Mouse (Mus musculus) embryonic facial prominence, embryonic 11.5 days (tissue): ENCODE results near the gene Zfp184. TPM values are rescaled to one million over a fixed set of nuclear protein-coding genes. Genes with fewer than 3 reads are reported as not detected.
A peak's percentile ranks its signal among the peaks of the same experiment; 100 is the strongest.

Experiments
- microRNA counts: library from miRNA; unstranded; fragments of <30 nt; microRNA quantifications from one replicate; lab custom pipeline; 2016
- microRNA-seq: library from miRNA; unstranded; fragments of <30 nt; microRNA quantifications from one replicate; pipeline ENCODE4, GENCODE M21; 2016; ENCODE audit warnings: borderline number of aligned reads
- polyA plus RNA-seq: library from polyadenylated mRNA; unstranded; fragments of >200 nt; fragmentation: Nextera tagmentation; extraction: Ambion mirVana; gene quantifications from 2 replicates; pipeline ENCODE4 v1.2.1, GENCODE M21; 2014

The Zfp184 gene
- polyA plus RNA-seq, 1 experiment from 2014 or later: 28.2 TPM

MicroRNAs encoded within 50 kb of the gene (microRNA counts, 519-probe panel; counts per million panel counts)
- microRNA mmu-miR-1983 (lab: Ali Mortazavi, UCI): 5,190 counts per million, percentile 89 among the panel's probes with 10 or more counts

Small RNA genes within 50 kb of the gene (microRNA-seq; reads per million reads assigned to microRNA genes)
- gene Gm44456 (not detected), gene Mir1983 (6,789 reads per million, percentile 89 among the genes with 10 or more reads in this experiment)

Other genes starting within 250 kb of the Zfp184 start
- not detected in 2 replicates for gene Olfr1359, start 247.0 kb upstream of the Zfp184 start, polyA plus RNA-seq
- gene Hist1h2bl, start 229.0 kb upstream of the Zfp184 start, polyA plus RNA-seq: 4.6 TPM in 2 replicates
- 26.6 and 30.4 TPM in 2 replicates for gene Hist1h2ai, start 228.7 kb upstream of the Zfp184 start, polyA plus RNA-seq
- 9.7 and 14.7 TPM in 2 replicates for gene Hist1h3h, start 227.4 kb upstream of the Zfp184 start, polyA plus RNA-seq
- gene Hist1h2bm, start 223.1 kb upstream of the Zfp184 start, polyA plus RNA-seq: 6.3 and 6.4 TPM in 2 replicates
- gene Hist1h4j, start 210.0 kb upstream of the Zfp184 start, polyA plus RNA-seq: 1.4 and 2.7 TPM in 2 replicates
- 7.7 and 8.5 TPM in 2 replicates for gene Hist1h4k, start 194.6 kb upstream of the Zfp184 start, polyA plus RNA-seq
- 10.4 and 12.0 TPM in 2 replicates for gene Hist1h2ak, start 191.3 kb upstream of the Zfp184 start, polyA plus RNA-seq
- 1.2 and 1.9 TPM in 2 replicates for gene Hist1h2bn, start 191.0 kb upstream of the Zfp184 start, polyA plus RNA-seq
- 20.2 and 23.6 TPM in 2 replicates for gene Hist1h1b, start 164.5 kb upstream of the Zfp184 start, polyA plus RNA-seq
- 270 and 294 TPM in 2 replicates for gene Hist1h3i, start 161.7 kb upstream of the Zfp184 start, polyA plus RNA-seq
- 3.7 and 7.3 TPM in 2 replicates for gene Hist1h2an, start 157.9 kb upstream of the Zfp184 start, polyA plus RNA-seq
- 3.1 and 3.8 TPM in 2 replicates for gene Hist1h2bp, start 157.6 kb upstream of the Zfp184 start, polyA plus RNA-seq
- 23.5 and 23.8 TPM in 2 replicates for gene Hist1h2bq, start 134.9 kb upstream of the Zfp184 start, polyA plus RNA-seq
- 2.8 TPM in 1 of 2 replicates, not detected in the other for gene Hist1h2ao, start 134.6 kb upstream of the Zfp184 start, polyA plus RNA-seq
- gene Hist1h4m, start 133.3 kb upstream of the Zfp184 start, polyA plus RNA-seq: not detected in 2 replicates
- gene Hist1h4n, start 112.9 kb upstream of the Zfp184 start, polyA plus RNA-seq: 13.9 and 16.6 TPM in 2 replicates
- gene Hist1h2ap, start 111.6 kb upstream of the Zfp184 start, polyA plus RNA-seq: 5,875 and 5,942 TPM in 2 replicates
- 23.1 and 25.1 TPM in 2 replicates for gene Hist1h2br, start 111.4 kb upstream of the Zfp184 start, polyA plus RNA-seq
- gene Pom121l2, start 36.1 kb downstream of the Zfp184 start, polyA plus RNA-seq: 0.24 TPM in 1 of 2 replicates, not detected in the other
- gene Prss16, start 64.6 kb downstream of the Zfp184 start, polyA plus RNA-seq: 0.25 and 0.50 TPM in 2 replicates
- 4.2 and 20.5 TPM in 2 replicates for gene Hist1h2ah, start 90.5 kb downstream of the Zfp184 start, polyA plus RNA-seq
- gene Hist1h2bk, start 90.8 kb downstream of the Zfp184 start, polyA plus RNA-seq: 15.9 and 24.3 TPM in 2 replicates
- 31.9 and 34.5 TPM in 2 replicates for gene Hist1h4i, start 96.3 kb downstream of the Zfp184 start, polyA plus RNA-seq
- gene Hist1h2ag, start 97.8 kb downstream of the Zfp184 start, polyA plus RNA-seq: 99.8 and 102 TPM in 2 replicates
- 14.2 and 16.0 TPM in 2 replicates for gene Hist1h2bj, start 98.1 kb downstream of the Zfp184 start, polyA plus RNA-seq
- gene Vmn1r188, start 139.3 kb downstream of the Zfp184 start, polyA plus RNA-seq: not detected in 2 replicates
- not detected in 2 replicates for gene Vmn1r189, start 160.7 kb downstream of the Zfp184 start, polyA plus RNA-seq
- not detected in 2 replicates for gene Vmn1r191, start 238.9 kb downstream of the Zfp184 start, polyA plus RNA-seq
- gene Vmn1r192, start 246.0 kb downstream of the Zfp184 start, polyA plus RNA-seq: not detected in 2 replicates